In the genomic region with DNA sequence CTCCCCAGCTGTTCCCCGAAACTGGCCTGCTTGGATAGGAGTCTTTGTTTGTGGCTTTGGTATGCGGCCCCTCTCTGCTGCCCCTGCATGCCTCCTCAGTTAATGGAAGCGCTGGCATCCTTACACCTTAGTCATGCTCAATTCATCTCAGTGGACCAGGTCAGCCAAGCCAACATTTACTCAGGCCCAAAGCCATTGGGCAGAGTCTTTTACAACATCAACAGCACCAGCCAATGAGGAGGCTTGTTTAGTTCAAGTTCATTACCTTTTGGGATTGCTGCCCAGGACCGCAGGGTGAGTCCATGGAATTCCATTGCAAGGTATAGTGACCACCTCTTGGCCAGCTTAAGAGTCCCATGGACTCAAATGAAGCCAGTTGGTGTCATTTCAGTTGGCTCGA, we compare ENCODE assay signal across 15 mouse cellular contexts.
"Had no signal": no experiment of that assay in that cellular context is flagged by ENCODE, and none has a peak within 500 bp of the region (broad histone marks: within the 10 kb centered on the region; RNA-seq: fewer than 3 reads in every experiment).

No protein-coding gene starts in this region.

- ATAC-seq: intestine, embryonic 16.5 days; lung, postnatal 0 days had no signal

- H3K9me3 ChIP-seq: limb, embryonic 12.5 days; liver, embryonic 15.5 days; neural tube, embryonic 15.5 days had no signal

- H3K36me3 ChIP-seq: limb, embryonic 12.5 days; liver, embryonic 15.5 days; neural tube, embryonic 15.5 days had no signal

- DNase-seq: liver; lung, adult 2 months; lung, postnatal 36 days; midbrain, embryonic 14.5 days; right cerebral cortex, adult 18-20 months; right cerebral cortex, postnatal 25 days; thymus, postnatal 4 days had no signal

- H3K4me3 ChIP-seq: layer of hippocampus, adult 2 months; limb, embryonic 12.5 days; liver, embryonic 15.5 days; myocyte; neural tube, embryonic 15.5 days had no signal

- H3K9ac ChIP-seq: limb, embryonic 12.5 days; liver, embryonic 15.5 days; neural tube, embryonic 15.5 days had no signal

- H3K27ac ChIP-seq: kidney, postnatal 0 days; layer of hippocampus, adult 2 months; limb, embryonic 12.5 days; liver, embryonic 15.5 days; neural tube, embryonic 15.5 days had no signal

- H3K4me1 ChIP-seq: limb, embryonic 12.5 days; liver, embryonic 15.5 days; neural tube, embryonic 15.5 days had no signal

- H3K4me2 ChIP-seq: limb, embryonic 12.5 days; liver, embryonic 15.5 days; neural tube, embryonic 15.5 days had no signal

- H3K27me3 ChIP-seq: limb, embryonic 12.5 days; liver, embryonic 15.5 days; neural tube, embryonic 15.5 days had no signal
